Mouse (Mus musculus): ENCODE measurements around the gene P4hb. TPM values are rescaled to one million over a fixed set of nuclear protein-coding genes. Genes with fewer than 3 reads are reported as not detected.

The P4hb gene
- polyA plus RNA-seq, 3 experiments from 2014 or later: 135 to 164 (median 149) TPM

Other genes with a start within 250 kb of the P4hb start
- gene Actg1, start 224.7 kb downstream of the P4hb start, polyA plus RNA-seq (2017; shearing (Covaris generic)): 1,000 to 10,000 TPM; 2,239 to 4,634 (median 2,897) TPM
- gene Fscn2, start 211.7 kb downstream of the P4hb start, polyA plus RNA-seq (2017; shearing (Covaris generic)): under 1 TPM in 1 of 3 experiments, not detected in 2; 0.98 TPM
- gene Faap100, start 194.5 kb downstream of the P4hb start, polyA plus RNA-seq (2017; shearing (Covaris generic)): 10 to 100 TPM; 15.9 to 23.1 (median 17.9) TPM
- gene Nploc4, start 135.5 kb downstream of the P4hb start, polyA plus RNA-seq (2017; shearing (Covaris generic)): 10 to 100 TPM in 2 of 3 experiments, 1 to 10 TPM in 1; 8.6 to 12.4 (median 11.0) TPM
- under 1 TPM in 1 of 3 experiments, not detected in 2; 0.28 TPM for gene Tspan10, start 130.6 kb downstream of the P4hb start, polyA plus RNA-seq (2017; shearing (Covaris generic))
- gene Pde6g, start 119.8 kb downstream of the P4hb start, polyA plus RNA-seq (2017; shearing (Covaris generic)): under 1 TPM in 2 of 3 experiments, not detected in 1; 0.15 to 0.56 TPM
- gene Oxld1, start 115.2 kb downstream of the P4hb start, polyA plus RNA-seq (2017; shearing (Covaris generic)): 1 to 10 TPM; 4.8 to 6.8 (median 5.1) TPM
- 10 to 100 TPM; 17.8 to 26.0 (median 17.9) TPM for gene Ccdc137, start 115.1 kb downstream of the P4hb start, polyA plus RNA-seq (2017; shearing (Covaris generic))
- 10 to 100 TPM; 28.8 to 39.7 (median 33.1) TPM for gene Arl16, start 105.6 kb downstream of the P4hb start, polyA plus RNA-seq (2017; shearing (Covaris generic))
- gene Mrpl12, start 88.6 kb downstream of the P4hb start, polyA plus RNA-seq (2017; shearing (Covaris generic)): 10 to 100 TPM; 54.6 to 78.9 (median 73.0) TPM
- gene Slc25a10, start 81.4 kb downstream of the P4hb start, polyA plus RNA-seq (2017; shearing (Covaris generic)): 10 to 100 TPM; 12.4 to 14.3 (median 12.7) TPM
- gene Gcgr, start 42.6 kb downstream of the P4hb start, polyA plus RNA-seq (2017; shearing (Covaris generic)): not detected
- gene Mcrip1, start 23.5 kb downstream of the P4hb start, polyA plus RNA-seq (2017; shearing (Covaris generic)): 100 to 1,000 TPM in 2 of 3 experiments, 10 to 100 TPM in 1; 93.4 to 136 (median 107) TPM
- gene Ppp1r27, start 22.1 kb downstream of the P4hb start, polyA plus RNA-seq (2017; shearing (Covaris generic)): not detected
- gene Arhgdia, start 8.4 kb upstream of the P4hb start, polyA plus RNA-seq (2017; shearing (Covaris generic)): 100 to 1,000 TPM; 624 to 862 (median 685) TPM
- 10 to 100 TPM; 15.8 to 76.9 (median 47.7) TPM for gene Alyref, start 25.1 kb upstream of the P4hb start, polyA plus RNA-seq (2017; shearing (Covaris generic))
- gene Anapc11, start 25.2 kb upstream of the P4hb start, polyA plus RNA-seq (2017; shearing (Covaris generic)): 100 to 1,000 TPM; 110 to 147 (median 129) TPM
- 1 to 10 TPM in 1 of 3 experiments, under 1 TPM in 1, not detected in 1; 0.67 to 1.4 TPM for gene Npb, start 35.2 kb upstream of the P4hb start, polyA plus RNA-seq (2017; shearing (Covaris generic))
- gene Pcyt2, start 44.7 kb upstream of the P4hb start, polyA plus RNA-seq (2017; shearing (Covaris generic)): 100 to 1,000 TPM in 2 of 3 experiments, 10 to 100 TPM in 1; 66.1 to 124 (median 113) TPM
- 10 to 100 TPM; 55.1 to 61.4 (median 60.4) TPM for gene Sirt7, start 52.0 kb upstream of the P4hb start, polyA plus RNA-seq (2017; shearing (Covaris generic))
- gene Mafg, start 60.3 kb upstream of the P4hb start, polyA plus RNA-seq (2017; shearing (Covaris generic)): 10 to 100 TPM; 15.3 to 15.8 (median 15.5) TPM
- gene Pycr1, start 70.5 kb upstream of the P4hb start, polyA plus RNA-seq (2017; shearing (Covaris generic)): 1 to 10 TPM in 1 of 3 experiments, under 1 TPM in 1, not detected in 1; 0.86 to 1.7 TPM
- gene Myadml2, start 74.9 kb upstream of the P4hb start, polyA plus RNA-seq (2017; shearing (Covaris generic)): not detected
- gene Notum, start 87.9 kb upstream of the P4hb start, polyA plus RNA-seq (2017; shearing (Covaris generic)): not detected
- 100 to 1,000 TPM in 1 of 3 experiments, 10 to 100 TPM in 2; 79.4 to 107 (median 86.2) TPM for gene Aspscr1, start 99.7 kb upstream of the P4hb start, polyA plus RNA-seq (2017; shearing (Covaris generic))
- gene Cenpx, start 140.5 kb upstream of the P4hb start, polyA plus RNA-seq (2017; shearing (Covaris generic)): 100 to 1,000 TPM; 154 to 181 (median 169) TPM
- 10 to 100 TPM; 19.4 to 39.4 (median 20.8) TPM for gene Lrrc45, start 140.7 kb upstream of the P4hb start, polyA plus RNA-seq (2017; shearing (Covaris generic))
- gene Rac3, start 148.2 kb upstream of the P4hb start, polyA plus RNA-seq (2017; shearing (Covaris generic)): not detected
- gene Dcxr, start 154.0 kb upstream of the P4hb start, polyA plus RNA-seq (2017; shearing (Covaris generic)): 10 to 100 TPM; 20.5 to 29.7 (median 26.5) TPM
- gene Cbr2, start 158.9 kb upstream of the P4hb start, polyA plus RNA-seq (2017; shearing (Covaris generic)): not detected
- 10 to 100 TPM; 24.1 to 64.8 (median 62.8) TPM for gene Hmga1b, start 189.5 kb upstream of the P4hb start, polyA plus RNA-seq (2017; shearing (Covaris generic))
- 1 to 10 TPM; 3.5 to 4.4 (median 3.7) TPM for gene Rfng, start 211.0 kb upstream of the P4hb start, polyA plus RNA-seq (2017; shearing (Covaris generic))
- gene Gps1, start 211.0 kb upstream of the P4hb start, polyA plus RNA-seq (2017; shearing (Covaris generic)): 100 to 1,000 TPM; 121 to 154 (median 127) TPM
- gene Dus1l, start 223.2 kb upstream of the P4hb start, polyA plus RNA-seq (2017; shearing (Covaris generic)): 10 to 100 TPM; 30.4 to 34.4 (median 34.3) TPM